Mouse (Mus musculus): ENCODE results near the gene Plekhb2. TPM values are rescaled to one million over a fixed set of nuclear protein-coding genes. Genes with fewer than 3 reads are reported as not detected.
A peak's percentile ranks its signal among the peaks of the same experiment; 100 is the strongest.

Gene Plekhb2
- polyA plus RNA-seq, 1 experiment from 2014 or later = 11.6 TPM

DNA sequence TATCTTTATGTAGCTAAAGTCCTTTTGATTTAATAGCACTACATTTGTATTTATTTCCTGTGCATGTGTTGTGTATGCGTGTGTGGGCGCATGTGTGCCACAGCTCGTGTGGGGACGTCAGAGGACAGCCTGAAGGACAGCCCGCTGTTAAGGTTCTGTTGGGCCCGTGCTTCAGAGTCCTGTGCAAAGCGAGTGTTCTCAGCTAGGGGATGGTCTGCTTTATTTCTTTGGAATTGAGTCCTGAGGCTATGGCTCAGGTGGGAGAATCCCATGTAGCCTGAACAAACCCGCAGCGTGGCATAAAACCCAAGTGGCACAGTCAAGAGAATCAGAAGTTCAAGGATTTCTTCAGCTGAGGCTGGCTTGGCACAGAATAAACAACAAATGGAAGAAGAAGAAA is 21.4 kb downstream of the Plekhb2 start:
- no peak overlapping the region for H3K4me2 ChIP-seq
- no peaks in the 10 kb centered on the region for H3K4me1 ChIP-seq
- no peaks in the 10 kb centered on the region for H3K9me3 ChIP-seq
- no peak overlapping the region for H3K9ac ChIP-seq
- WGBS = 91% methylated on average over 9 of the region's 9 CpGs
- no peak overlapping the region for H3K4me3 ChIP-seq
- no peaks in the 10 kb centered on the region for H3K36me3 ChIP-seq
- no peak overlapping the region for H3K27ac ChIP-seq
- no peaks in the 10 kb centered on the region for H3K27me3 ChIP-seq
- no peak for ATAC-seq (ENCODE audit: insufficient number of reproducible peaks, insufficient read depth, low FRiP score, low TSS enrichment, low read depth)

GRCm38 (mm10) chr1:34873551-34873950 is 23.8 kb downstream of the Plekhb2 start:
- 90% methylated on average over 5 of the region's 5 CpGs for WGBS
- no peaks in the 10 kb centered on the region for H3K9me3 ChIP-seq
- no peak overlapping the region for H3K4me3 ChIP-seq
- H3K27me3 ChIP-seq = no peaks in the 10 kb centered on the region
- H3K4me2 ChIP-seq = no peak overlapping the region
- H3K27ac ChIP-seq = no peak overlapping the region
- H3K36me3 ChIP-seq = no peaks in the 10 kb centered on the region
- no peak overlapping the region for H3K9ac ChIP-seq
- no peak for ATAC-seq (ENCODE audit: insufficient number of reproducible peaks, insufficient read depth, low FRiP score, low TSS enrichment, low read depth)
- H3K4me1 ChIP-seq = no peaks in the 10 kb centered on the region

- ATAC-seq (ENCODE audit: insufficient number of reproducible peaks, insufficient read depth, low FRiP score, low TSS enrichment, low read depth) = no peak
- Histone ChIP-seq H3K36me3 (no peaks in the 10 kb centered on the region), H3K27ac (no peak overlapping the region), H3K4me1 (no peaks in the 10 kb centered on the region), H3K4me3 (no peak overlapping the region), H3K27me3 (no peaks in the 10 kb centered on the region), H3K4me2 (no peak overlapping the region), H3K9me3 (no peaks in the 10 kb centered on the region), H3K9ac (no peak overlapping the region)
- WGBS = 82% methylated on average over 6 of the region's 6 CpGs
These were observed 29.8 kb downstream of the Plekhb2 start for GRCm38 (mm10) chr1:34879611-34880010.

DNA sequence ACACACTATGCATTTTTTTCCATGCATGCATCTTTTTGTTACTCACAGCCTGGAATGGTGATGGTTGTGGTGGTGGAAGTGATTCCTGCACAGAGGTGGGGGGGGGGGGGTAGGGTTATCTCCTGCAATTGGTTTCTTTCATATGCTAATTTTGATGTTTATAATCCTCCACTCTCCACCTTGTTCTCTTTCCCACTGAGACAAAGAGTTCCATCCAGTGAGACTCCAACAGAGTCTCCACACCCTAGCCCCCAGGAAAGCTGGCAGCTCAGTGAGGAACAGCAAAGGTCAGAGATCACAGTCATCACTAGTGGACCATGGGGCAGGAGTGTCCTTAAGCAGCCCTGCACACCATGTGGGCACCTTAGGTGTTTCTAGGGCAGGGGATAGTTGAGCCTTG is 34.0 kb downstream of the Plekhb2 start:
- Histone ChIP-seq H3K27me3 (no peaks in the 10 kb centered on the region), H3K4me3 (no peak overlapping the region), H3K4me2 (no peak overlapping the region), H3K36me3 (no peaks in the 10 kb centered on the region), H3K9ac (no peak overlapping the region), H3K27ac (no peak overlapping the region), H3K4me1 (no peaks in the 10 kb centered on the region), H3K9me3 (no peaks in the 10 kb centered on the region)
- ATAC-seq (ENCODE audit: insufficient number of reproducible peaks, insufficient read depth, low FRiP score, low TSS enrichment, low read depth) = no peak

DNA sequence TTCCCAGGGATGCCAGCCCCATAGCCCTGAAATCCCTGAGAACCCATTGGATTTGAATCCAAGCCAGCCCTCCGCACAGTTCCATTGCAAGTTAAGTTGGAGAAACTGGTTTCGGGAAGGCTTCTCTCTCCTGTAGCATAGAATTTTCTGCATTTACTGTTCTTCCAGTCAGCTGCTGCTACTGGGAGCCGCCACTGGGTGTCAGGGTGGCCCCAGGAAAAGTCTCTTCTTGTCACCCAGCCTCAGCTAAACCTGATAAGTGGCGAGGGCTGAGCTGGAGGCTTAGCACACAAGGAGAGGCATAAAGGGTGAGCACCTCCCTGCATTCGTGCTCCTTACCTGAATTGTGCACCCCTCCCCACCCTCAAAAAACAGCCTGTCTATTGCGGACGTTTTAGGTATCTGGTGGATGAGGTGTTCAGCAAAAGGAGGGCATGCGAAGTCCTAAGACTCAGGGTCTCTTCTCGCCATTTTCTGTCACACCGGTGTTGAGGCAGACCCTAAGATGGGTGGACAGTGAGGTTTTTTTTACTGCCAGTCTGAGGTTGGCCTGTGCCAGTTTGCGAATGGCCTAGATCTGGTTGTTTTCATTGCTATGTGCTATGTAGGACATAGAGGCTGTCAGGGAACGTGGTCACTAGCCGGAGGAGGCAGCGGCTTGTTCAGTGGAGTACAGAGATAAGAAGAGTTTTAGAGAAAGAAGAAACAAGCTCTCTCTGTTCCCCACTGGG is 41.9 kb downstream of the Plekhb2 start:
- Histone ChIP-seq H3K36me3 (no peaks in the 10 kb centered on the region), H3K27me3 (peaks cover 7% of the 10 kb centered on the region), H3K4me3 (no peak overlapping the region), H3K9ac (no peak overlapping the region), H3K27ac (no peak overlapping the region), H3K4me1 (no peaks in the 10 kb centered on the region), H3K9me3 (no peaks in the 10 kb centered on the region), H3K4me2 (no peak overlapping the region)
- ATAC-seq (ENCODE audit: insufficient number of reproducible peaks, insufficient read depth, low FRiP score, low TSS enrichment, low read depth) = no peak
- 58% methylated on average over 14 of the region's 14 CpGs for WGBS

DNA sequence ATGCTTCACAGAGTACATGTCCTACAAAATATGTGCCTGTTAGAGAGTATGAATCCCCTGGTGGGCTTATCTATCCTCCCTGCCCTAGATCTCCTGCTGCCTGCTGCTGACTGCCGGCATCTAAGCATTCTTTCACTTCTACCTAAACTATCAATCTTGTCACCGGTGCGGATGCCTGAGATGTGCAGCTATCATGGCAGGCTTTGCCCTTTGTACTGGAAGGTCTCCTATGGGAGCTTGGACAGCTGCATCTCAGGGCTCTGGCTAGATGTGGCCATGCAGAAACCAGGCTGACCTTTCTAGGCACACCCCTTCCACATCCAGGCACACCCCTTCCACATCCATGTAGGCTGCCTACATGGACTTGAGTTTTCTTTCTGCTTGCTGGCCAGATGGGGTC is 42.7 kb downstream of the Plekhb2 start:
- Histone ChIP-seq H3K4me3 (no peak overlapping the region), H3K9ac (no peak overlapping the region), H3K27ac (no peak overlapping the region), H3K9me3 (no peaks in the 10 kb centered on the region), H3K36me3 (no peaks in the 10 kb centered on the region), H3K27me3 (peaks cover 7% of the 10 kb centered on the region), H3K4me2 (no peak overlapping the region), H3K4me1 (no peaks in the 10 kb centered on the region)
- ATAC-seq (ENCODE audit: insufficient number of reproducible peaks, insufficient read depth, low FRiP score, low TSS enrichment, low read depth) = 0 out of 2 replicates have a peak, but pooled peaks have one; percentile 20
- WGBS = 89% methylated on average over 3 of the region's 3 CpGs

DNA sequence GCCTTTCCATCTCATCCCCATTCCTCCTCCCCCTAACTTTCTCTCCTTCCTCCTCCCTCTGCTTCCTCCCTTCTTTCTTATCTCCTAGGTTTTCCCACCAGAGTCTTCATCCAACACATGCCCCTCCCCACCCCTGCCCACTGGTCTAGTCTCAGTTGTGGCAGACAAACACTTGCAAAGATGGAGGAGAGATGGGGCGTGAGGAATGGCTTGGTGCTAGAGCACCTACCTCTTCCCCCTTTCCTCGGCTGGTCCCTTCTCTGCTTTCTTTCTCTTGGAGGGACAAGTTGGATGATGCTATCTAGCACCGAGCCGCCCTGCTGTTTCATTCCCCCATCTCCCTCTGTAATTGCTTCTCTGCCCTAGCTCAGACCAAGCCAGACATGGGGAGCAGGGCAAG is 43.6 kb downstream of the Plekhb2 start:
- WGBS = 79% methylated on average over 4 of the region's 4 CpGs
- H3K36me3 ChIP-seq = no peaks in the 10 kb centered on the region
- ATAC-seq (ENCODE audit: insufficient number of reproducible peaks, insufficient read depth, low FRiP score, low TSS enrichment, low read depth) = no peak

DNA sequence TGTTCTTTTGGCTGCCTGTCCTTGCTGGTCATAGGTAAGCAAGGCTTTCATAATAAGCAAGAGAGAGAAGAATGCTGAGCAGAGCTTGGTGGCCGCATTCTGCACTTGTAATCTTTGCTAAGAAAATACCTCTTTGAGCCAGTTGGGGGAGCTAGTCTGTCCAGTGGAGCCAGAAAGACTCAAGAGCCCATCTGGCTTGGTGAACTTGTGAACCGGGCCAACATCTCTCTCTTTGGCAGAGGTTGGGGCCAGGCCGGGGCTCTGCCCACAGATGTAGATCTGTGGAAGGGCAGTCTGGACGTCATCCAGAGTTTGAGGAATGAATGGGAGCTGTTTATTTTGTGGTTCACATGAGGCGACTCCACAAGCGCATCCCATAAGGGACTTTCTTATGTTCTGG is 44.1 kb downstream of the Plekhb2 start:
- 77% methylated on average over 6 of the region's 6 CpGs for WGBS
- Histone ChIP-seq H3K27me3 (peaks cover 7% of the 10 kb centered on the region), H3K27ac (no peak overlapping the region), H3K4me2 (no peak overlapping the region), H3K9me3 (no peaks in the 10 kb centered on the region), H3K4me3 (no peak overlapping the region), H3K9ac (no peak overlapping the region), H3K36me3 (no peaks in the 10 kb centered on the region), H3K4me1 (no peaks in the 10 kb centered on the region)
- no peak for ATAC-seq (ENCODE audit: insufficient number of reproducible peaks, insufficient read depth, low FRiP score, low TSS enrichment, low read depth)

More for the DNA sequence above, 43.6 kb downstream of the Plekhb2 start:
- no peak overlapping the region for H3K4me3 ChIP-seq
- H3K27me3 ChIP-seq = peaks cover 7% of the 10 kb centered on the region
- H3K27ac ChIP-seq = no peak overlapping the region
- no peak overlapping the region for H3K9ac ChIP-seq
- H3K4me2 ChIP-seq = no peak overlapping the region
- H3K9me3 ChIP-seq = no peaks in the 10 kb centered on the region
- no peaks in the 10 kb centered on the region for H3K4me1 ChIP-seq

GRCm38 (mm10) chr1:34896102-34896501 is 46.3 kb downstream of the Plekhb2 start:
- no peak overlapping the region for H3K9ac ChIP-seq
- H3K9me3 ChIP-seq = no peaks in the 10 kb centered on the region
- WGBS = 91% methylated on average over 5 of the region's 5 CpGs
- ATAC-seq (ENCODE audit: insufficient number of reproducible peaks, insufficient read depth, low FRiP score, low TSS enrichment, low read depth) = no peak
- H3K4me3 ChIP-seq = no peak overlapping the region
- no peak overlapping the region for H3K27ac ChIP-seq
- peaks cover 7% of the 10 kb centered on the region for H3K27me3 ChIP-seq
- no peaks in the 10 kb centered on the region for H3K4me1 ChIP-seq
- no peaks in the 10 kb centered on the region for H3K36me3 ChIP-seq
- no peak overlapping the region for H3K4me2 ChIP-seq

- no peak overlapping the region for H3K9ac ChIP-seq
- WGBS = 60% methylated on average over 4 of the region's 4 CpGs
- H3K4me1 ChIP-seq = no peaks in the 10 kb centered on the region
- no peak overlapping the region for H3K4me2 ChIP-seq
- H3K9me3 ChIP-seq = no peaks in the 10 kb centered on the region
- H3K36me3 ChIP-seq = no peaks in the 10 kb centered on the region
- no peak overlapping the region for H3K27ac ChIP-seq
- H3K27me3 ChIP-seq = peaks cover 7% of the 10 kb centered on the region
- ATAC-seq (ENCODE audit: insufficient number of reproducible peaks, insufficient read depth, low FRiP score, low TSS enrichment, low read depth) = no peak
- no peak overlapping the region for H3K4me3 ChIP-seq
These were observed 47.1 kb downstream of the Plekhb2 start for GRCm38 (mm10) chr1:34896898-34897297.

DNA sequence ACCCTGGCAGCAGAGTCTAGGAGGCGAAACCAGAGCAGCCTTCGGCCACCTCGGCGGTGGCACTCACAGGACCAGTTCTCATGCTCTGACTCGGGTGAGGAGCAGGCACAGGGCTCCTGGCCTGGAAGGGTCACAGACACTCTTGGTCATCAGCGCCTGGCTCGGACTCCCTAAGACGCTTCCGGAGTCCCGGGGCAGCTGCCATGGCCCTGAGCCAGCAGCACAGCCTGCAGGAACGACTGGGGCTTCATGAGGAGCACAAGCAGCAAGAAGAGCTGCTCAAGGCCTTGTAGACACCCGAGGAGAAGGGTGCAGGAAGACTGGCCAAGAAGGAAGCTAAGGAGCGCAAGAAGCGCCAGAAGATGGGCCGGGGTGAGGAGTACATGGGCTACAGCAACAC is 78.9 kb downstream of the Plekhb2 start:
- Histone ChIP-seq H3K4me1 (no peaks in the 10 kb centered on the region), H3K27me3 (no peaks in the 10 kb centered on the region), H3K9me3 (peaks cover 23% of the 10 kb centered on the region), H3K27ac (no peak overlapping the region), H3K36me3 (no peaks in the 10 kb centered on the region), H3K9ac (no peak overlapping the region), H3K4me3 (no peak overlapping the region), H3K4me2 (no peak overlapping the region)
- 89% methylated on average over 15 of the region's 15 CpGs for WGBS
- no peak for ATAC-seq (ENCODE audit: insufficient number of reproducible peaks, insufficient read depth, low FRiP score, low TSS enrichment, low read depth)
